Mouse (Mus musculus): ENCODE measurements around the gene Slc3a2. TPM values are rescaled to one million over a fixed set of nuclear protein-coding genes. Genes with fewer than 3 reads are reported as not detected.
"Not testable (repeated sequence)": the region's sequence is repeated elsewhere in the genome, so short reads cannot be mapped to it uniquely, and the experiment has no call there.

Gene Slc3a2
- polyA plus RNA-seq, 1 experiment from 2014 or later: 77.0 TPM

GRCm38 (mm10) chr19:8722559-8722906 is 636 bp downstream of the Slc3a2 start:
- Histone ChIP-seq H3K36me3 (ENCODE audit: control insufficient read depth, insufficient read depth, low read length) (peaks cover 24% of the 10 kb centered on the region), H3K4me3 (ENCODE audit: low read length) (peak overlapping the region; percentile 95), H3K4me2 (ENCODE audit: low read depth, low read length) (peak overlapping the region; percentile 65), H3K27ac (ENCODE audit: low read length) (peak overlapping the region; percentile 96), H3K27me3 (ENCODE audit: control insufficient read depth, insufficient read depth, low read depth, low read length) (no peaks in the 10 kb centered on the region), H3K4me1 (replicated peaks; ENCODE audit: control insufficient read depth, insufficient read depth, low read length) (peaks cover 18% of the 10 kb centered on the region), H3K9ac (ENCODE audit: low read length) (peak overlapping the region; percentile 84), H3K9me3 (ENCODE audit: control insufficient read depth, low read length) (no peaks in the 10 kb centered on the region)
- no peak; the same call in 1 of the 2 replicates for ATAC-seq (ENCODE audit: low read depth)
- WGBS: under 1% methylated on average over 5 of the region's 5 CpGs

- 55% methylated on average over 4 of the region's 4 CpGs for WGBS
- ATAC-seq (ENCODE audit: low read depth): no peak
- peak overlapping the region; percentile 84 for H3K9ac ChIP-seq (ENCODE audit: low read length)
Measured at GRCm38 (mm10) chr19:8722021-8722420, 1.1 kb downstream of the Slc3a2 start.

GRCm38 (mm10) chr19:8721378-8721777 is 1.8 kb downstream of the Slc3a2 start:
- H3K4me3 ChIP-seq (ENCODE audit: low read length): no peak overlapping the region
- no peak for ATAC-seq (ENCODE audit: low read depth)
- no peaks in the 10 kb centered on the region for H3K27me3 ChIP-seq (ENCODE audit: control insufficient read depth, insufficient read depth, low read depth, low read length)
- H3K9ac ChIP-seq (ENCODE audit: low read length): no peak overlapping the region
- H3K4me1 ChIP-seq (replicated peaks; ENCODE audit: control insufficient read depth, insufficient read depth, low read length): peaks cover 18% of the 10 kb centered on the region
- no peak overlapping the region; the same call in 1 of the 2 replicates for H3K4me2 ChIP-seq (ENCODE audit: low read depth, low read length)
- H3K9me3 ChIP-seq (ENCODE audit: control insufficient read depth, low read length): no peaks in the 10 kb centered on the region
- peaks cover 19% of the 10 kb centered on the region for H3K36me3 ChIP-seq (ENCODE audit: control insufficient read depth, insufficient read depth, low read length)
- 42% methylated on average over 1 of the region's 1 CpGs for WGBS
- H3K27ac ChIP-seq (ENCODE audit: low read length): no peak overlapping the region

More at GRCm38 (mm10) chr19:8722021-8722420, 1.1 kb downstream of the Slc3a2 start:
- H3K27ac ChIP-seq (ENCODE audit: low read length): peak overlapping the region; percentile 20; the same call in 1 of the 2 replicates
- no peaks in the 10 kb centered on the region for H3K9me3 ChIP-seq (ENCODE audit: control insufficient read depth, low read length)
- peak overlapping the region; percentile 65 for H3K4me2 ChIP-seq (ENCODE audit: low read depth, low read length)
- H3K27me3 ChIP-seq (ENCODE audit: control insufficient read depth, insufficient read depth, low read depth, low read length): no peaks in the 10 kb centered on the region
- peaks cover 24% of the 10 kb centered on the region for H3K36me3 ChIP-seq (ENCODE audit: control insufficient read depth, insufficient read depth, low read length)
- peaks cover 18% of the 10 kb centered on the region for H3K4me1 ChIP-seq (replicated peaks; ENCODE audit: control insufficient read depth, insufficient read depth, low read length)
- H3K4me3 ChIP-seq (ENCODE audit: low read length): peak overlapping the region; percentile 95

- H3K27ac ChIP-seq (ENCODE audit: low read length); H3K9ac ChIP-seq (ENCODE audit: low read length); H3K4me2 ChIP-seq (ENCODE audit: low read depth, low read length); H3K4me3 ChIP-seq (ENCODE audit: low read length); H3K9me3 ChIP-seq (ENCODE audit: control insufficient read depth, low read length); ATAC-seq (ENCODE audit: low read depth); H3K27me3 ChIP-seq (ENCODE audit: control insufficient read depth, insufficient read depth, low read depth, low read length); H3K4me1 ChIP-seq (replicated peaks; ENCODE audit: control insufficient read depth, insufficient read depth, low read length); H3K36me3 ChIP-seq (ENCODE audit: control insufficient read depth, insufficient read depth, low read length): not testable (repeated sequence)
Measured at GRCm38 (mm10) chr19:8719037-8719436, 4.1 kb downstream of the Slc3a2 start.

GRCm38 (mm10) chr19:8718357-8718756 is 4.8 kb downstream of the Slc3a2 start:
- ATAC-seq (ENCODE audit: low read depth): no peak
- no peak overlapping the region for H3K4me2 ChIP-seq (ENCODE audit: low read depth, low read length)
- no peaks in the 10 kb centered on the region for H3K9me3 ChIP-seq (ENCODE audit: control insufficient read depth, low read length)
- H3K27me3 ChIP-seq (ENCODE audit: control insufficient read depth, insufficient read depth, low read depth, low read length): no peaks in the 10 kb centered on the region
- no peak overlapping the region for H3K27ac ChIP-seq (ENCODE audit: low read length)
- no peak overlapping the region for H3K9ac ChIP-seq (ENCODE audit: low read length)
- no peaks in the 10 kb centered on the region for H3K36me3 ChIP-seq (ENCODE audit: control insufficient read depth, insufficient read depth, low read length)
- peaks cover 10% of the 10 kb centered on the region for H3K4me1 ChIP-seq (replicated peaks; ENCODE audit: control insufficient read depth, insufficient read depth, low read length)
- H3K4me3 ChIP-seq (ENCODE audit: low read length): no peak overlapping the region
- WGBS: 65% methylated on average over 3 of the region's 3 CpGs

- Histone ChIP-seq H3K27me3 (ENCODE audit: control insufficient read depth, insufficient read depth, low read depth, low read length) (no peaks in the 10 kb centered on the region), H3K4me2 (ENCODE audit: low read depth, low read length) (no peak overlapping the region), H3K9ac (ENCODE audit: low read length) (no peak overlapping the region), H3K4me3 (ENCODE audit: low read length) (no peak overlapping the region), H3K27ac (ENCODE audit: low read length) (no peak overlapping the region), H3K36me3 (ENCODE audit: control insufficient read depth, insufficient read depth, low read length) (no peaks in the 10 kb centered on the region), H3K4me1 (replicated peaks; ENCODE audit: control insufficient read depth, insufficient read depth, low read length) (peaks cover 14% of the 10 kb centered on the region), H3K9me3 (ENCODE audit: control insufficient read depth, low read length) (no peaks in the 10 kb centered on the region)
- no peak for ATAC-seq (ENCODE audit: low read depth)
- WGBS: 71% methylated on average over 8 of the region's 10 CpGs
Measured at GRCm38 (mm10) chr19:8716767-8717475, 6.2 kb downstream of the Slc3a2 start.

- no peaks in the 10 kb centered on the region for H3K27me3 ChIP-seq (ENCODE audit: control insufficient read depth, insufficient read depth, low read depth, low read length)
- peaks cover 19% of the 10 kb centered on the region for H3K4me1 ChIP-seq (replicated peaks; ENCODE audit: control insufficient read depth, insufficient read depth, low read length)
- no peaks in the 10 kb centered on the region; the same call in 1 of the 2 replicates for H3K36me3 ChIP-seq (ENCODE audit: control insufficient read depth, insufficient read depth, low read length)
- no peak overlapping the region for H3K9ac ChIP-seq (ENCODE audit: low read length)
- H3K27ac ChIP-seq (ENCODE audit: low read length): no peak overlapping the region
- no peak overlapping the region for H3K4me2 ChIP-seq (ENCODE audit: low read depth, low read length)
- ATAC-seq (ENCODE audit: low read depth): no peak
- H3K4me3 ChIP-seq (ENCODE audit: low read length): no peak overlapping the region
- WGBS: 74% methylated on average over 10 of the region's 10 CpGs
- no peaks in the 10 kb centered on the region for H3K9me3 ChIP-seq (ENCODE audit: control insufficient read depth, low read length)
Measured at GRCm38 (mm10) chr19:8715868-8716766, 7.1 kb downstream of the Slc3a2 start.

GRCm38 (mm10) chr19:8714653-8715481 is 8.3 kb downstream of the Slc3a2 start:
- Histone ChIP-seq H3K27me3 (ENCODE audit: control insufficient read depth, insufficient read depth, low read depth, low read length) (no peaks in the 10 kb centered on the region), H3K9ac (ENCODE audit: low read length) (no peak overlapping the region), H3K27ac (ENCODE audit: low read length) (no peak overlapping the region), H3K9me3 (ENCODE audit: control insufficient read depth, low read length) (no peaks in the 10 kb centered on the region), H3K4me1 (replicated peaks; ENCODE audit: control insufficient read depth, insufficient read depth, low read length) (peaks cover 31% of the 10 kb centered on the region), H3K36me3 (ENCODE audit: control insufficient read depth, insufficient read depth, low read length) (peaks cover 4% of the 10 kb centered on the region), H3K4me3 (ENCODE audit: low read length) (no peak overlapping the region), H3K4me2 (ENCODE audit: low read depth, low read length) (no peak overlapping the region)
- WGBS: 72% methylated on average over 10 of the region's 10 CpGs
- no peak for ATAC-seq (ENCODE audit: low read depth)
